Comparison of ENCODE assay signal across 17 mouse cellular contexts in the genomic region with DNA sequence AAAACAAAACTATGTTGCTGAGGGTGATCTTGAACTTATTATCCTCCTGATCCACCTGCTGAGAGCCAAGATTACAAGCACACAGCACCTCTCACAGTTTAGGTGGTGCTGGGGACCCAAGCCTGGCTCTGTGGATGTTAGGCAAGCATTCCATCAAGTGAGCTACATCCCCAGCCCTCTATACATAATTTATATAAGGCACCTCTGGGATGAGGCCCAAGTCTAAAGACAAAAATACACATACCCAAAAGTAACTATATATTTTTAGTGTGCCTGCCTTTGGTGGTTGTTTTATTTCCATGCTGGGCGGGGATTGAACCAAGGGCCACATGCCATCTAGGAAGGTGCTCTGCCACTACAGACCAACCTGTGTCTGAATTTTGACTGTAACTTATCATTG. TPM values are rescaled to one million over a fixed set of nuclear protein-coding genes. Genes with fewer than 3 reads are reported as not detected.
"Had no signal": no experiment of that assay in that cellular context is flagged by ENCODE, and none has a peak within 500 bp of the region (broad histone marks: within the 10 kb centered on the region; RNA-seq: fewer than 3 reads in every experiment).

No protein-coding gene starts in this region.

- H3K27ac ChIP-seq: neural tube, embryonic 13.5 days; neural tube, embryonic 15.5 days; stomach, embryonic 15.5 days; stomach, postnatal 0 days had no signal

- DNase-seq: retina, postnatal 1 day; right cerebral cortex, adult 18-20 months; right cerebral cortex, postnatal 14 days; right cerebral cortex, postnatal 25 days; right cerebral cortex, postnatal 4 days; spleen, adult 18-20 months; thymus, adult 18-20 months; thymus, adult 2 months; thymus, postnatal 14 days; thymus, postnatal 25 days; thymus, postnatal 36 days; thymus, postnatal 4 days had no signal

- H3K4me3 ChIP-seq: neural tube, embryonic 13.5 days; neural tube, embryonic 15.5 days; stomach, embryonic 15.5 days had no signal

RNA-seq across cellular contexts. Expression of a gene that starts 24.4 kb away (rescaled TPM):
- total RNA-seq: neutrophil, adult 5-6 weeks had no signal
